Comparison of ENCODE assay signal across 12 mouse cellular contexts in genomic region chr1:33042424-33042823, GRCm38 (mm10).
A peak's percentile ranks its signal among the peaks of the same experiment; 100 is the strongest.
DNase-seq lines count a peak whose midpoint lies in the region; ATAC-seq and TF ChIP-seq lines count a peak whose summit lies in the region.
"Had no signal": no experiment of that assay in that cellular context is flagged by ENCODE, and none has a peak within 500 bp of the region (broad histone marks: within the 10 kb centered on the region; RNA-seq: fewer than 3 reads in every experiment).

No protein-coding gene starts in this region.

- no peak overlapping the region for H3K27ac ChIP-seq in embryonic facial prominence, embryonic 14.5 days (replicated peaks; ENCODE audit: low read depth, low read length)
- no peak overlapping the region for H3K27ac ChIP-seq in embryonic facial prominence, embryonic 10.5 days (replicated peaks)
- no peak overlapping the region for H3K27ac ChIP-seq in lung, embryonic 14.5 days (ENCODE audit: low read depth)
- no peak overlapping the region for H3K27ac ChIP-seq in hindbrain, embryonic 16.5 days (ENCODE audit: low read depth, low read length)

- H3K27me3 ChIP-seq in embryonic facial prominence, embryonic 14.5 days (replicated peaks; ENCODE audit: control insufficient read depth, insufficient read depth, low read length) = no peaks in the 10 kb centered on the region
- no peaks in the 10 kb centered on the region for H3K27me3 ChIP-seq in embryonic facial prominence, embryonic 10.5 days (replicated peaks; ENCODE audit: low read depth, poor library complexity, severe bottlenecking)
- no peaks in the 10 kb centered on the region for H3K27me3 ChIP-seq in lung, embryonic 14.5 days (ENCODE audit: insufficient read depth, low read length)
- H3K27me3 ChIP-seq in hindbrain, embryonic 16.5 days (replicated peaks; ENCODE audit: control insufficient read depth, insufficient read depth, low read length) = no peaks in the 10 kb centered on the region
- H3K27me3 ChIP-seq: heart, embryonic 12.5 days had no signal

- H3K4me1 ChIP-seq in embryonic facial prominence, embryonic 14.5 days (ENCODE audit: control insufficient read depth, insufficient read depth, low read length) = no peaks in the 10 kb centered on the region
- no peaks in the 10 kb centered on the region for H3K4me1 ChIP-seq in embryonic facial prominence, embryonic 10.5 days
- no peaks in the 10 kb centered on the region for H3K4me1 ChIP-seq in lung, embryonic 14.5 days (ENCODE audit: insufficient read depth)
- H3K4me1 ChIP-seq in hindbrain, embryonic 16.5 days (ENCODE audit: control insufficient read depth, insufficient read depth, low read depth, low read length) = no peaks in the 10 kb centered on the region
- H3K4me1 ChIP-seq: heart, embryonic 12.5 days had no signal

- DNase-seq in embryonic facial prominence, embryonic 14.5 days (ENCODE audit: low spot score) = peak; percentile 57
- DNase-seq in embryonic facial prominence, embryonic 10.5 days (ENCODE audit: low spot score) = no peak
- peak; percentile 3 for DNase-seq in lung, embryonic 14.5 days
- no peak for DNase-seq in lung, postnatal 36 days
- DNase-seq in retina, embryonic 14.5 days (ENCODE audit: low spot score) = peak; percentile 47
- no peak for DNase-seq in layer of hippocampus, postnatal 10 days (ENCODE audit: low spot score in 2 of 2)
- no peak for DNase-seq in spleen, adult 12 weeks (ENCODE audit: low spot score)
- DNase-seq: right cerebral cortex, postnatal 14 days had no signal

- H3K36me3 ChIP-seq in embryonic facial prominence, embryonic 14.5 days (ENCODE audit: control insufficient read depth, insufficient read depth, low read length) = no peaks in the 10 kb centered on the region
- no peaks in the 10 kb centered on the region for H3K36me3 ChIP-seq in embryonic facial prominence, embryonic 10.5 days (replicated peaks)
- H3K36me3 ChIP-seq in lung, embryonic 14.5 days (ENCODE audit: insufficient read depth) = no peaks in the 10 kb centered on the region
- no peaks in the 10 kb centered on the region for H3K36me3 ChIP-seq in hindbrain, embryonic 16.5 days (ENCODE audit: control insufficient read depth, insufficient read depth, low read length)
- H3K36me3 ChIP-seq: G1E; heart, embryonic 12.5 days had no signal

- H3K4me3 ChIP-seq in embryonic facial prominence, embryonic 14.5 days (ENCODE audit: low read depth, low read length) = no peak overlapping the region
- no peak overlapping the region for H3K4me3 ChIP-seq in embryonic facial prominence, embryonic 10.5 days
- H3K4me3 ChIP-seq in lung, embryonic 14.5 days (ENCODE audit: low read depth, low read length) = no peak overlapping the region
- no peak overlapping the region for H3K4me3 ChIP-seq in hindbrain, embryonic 16.5 days (ENCODE audit: low read length)
- H3K4me3 ChIP-seq: heart, embryonic 12.5 days had no signal

- H3K9me3 ChIP-seq in embryonic facial prominence, embryonic 14.5 days (ENCODE audit: control insufficient read depth, low read length) = no peaks in the 10 kb centered on the region
- no peaks in the 10 kb centered on the region for H3K9me3 ChIP-seq in embryonic facial prominence, embryonic 10.5 days
- no peaks in the 10 kb centered on the region for H3K9me3 ChIP-seq in lung, embryonic 14.5 days (ENCODE audit: low read depth, low read length)
- no peaks in the 10 kb centered on the region for H3K9me3 ChIP-seq in hindbrain, embryonic 16.5 days (ENCODE audit: control insufficient read depth, low read length)
- H3K9me3 ChIP-seq: G1E; heart, embryonic 12.5 days had no signal

- no peak overlapping the region for H3K9ac ChIP-seq in embryonic facial prominence, embryonic 14.5 days (ENCODE audit: low read depth, low read length)
- H3K9ac ChIP-seq in lung, embryonic 14.5 days = no peak overlapping the region
- H3K9ac ChIP-seq in hindbrain, embryonic 16.5 days (ENCODE audit: low read depth, low read length) = no peak overlapping the region
- H3K9ac ChIP-seq: heart, embryonic 12.5 days had no signal

- H3K4me2 ChIP-seq in embryonic facial prominence, embryonic 14.5 days (ENCODE audit: low read depth, low read length) = no peak overlapping the region
- no peak overlapping the region for H3K4me2 ChIP-seq in lung, embryonic 14.5 days
- H3K4me2 ChIP-seq in hindbrain, embryonic 16.5 days (ENCODE audit: low read length) = no peak overlapping the region
- H3K4me2 ChIP-seq: heart, embryonic 12.5 days had no signal

- TF ChIP-seq CTCF in lung, embryonic 14.5 days (IDR thresholded peaks at IDR 0.05; ENCODE audit: low read depth) = no peak

- WGBS in embryonic facial prominence, embryonic 14.5 days = 37% methylated on average over 2 of the region's 2 CpGs
- WGBS in embryonic facial prominence, embryonic 10.5 days = 45% methylated on average over 2 of the region's 2 CpGs
- WGBS in lung, embryonic 14.5 days = 24% methylated on average over 2 of the region's 2 CpGs
- WGBS in hindbrain, embryonic 16.5 days = 21% methylated on average over 2 of the region's 2 CpGs

- ATAC-seq in embryonic facial prominence, embryonic 14.5 days (ENCODE audit: low read depth) = peak; percentile 75
- ATAC-seq in lung, embryonic 14.5 days (ENCODE audit: insufficient read depth) = peak; percentile 49; the same call in 1 of the 2 replicates
- ATAC-seq in hindbrain, embryonic 16.5 days = peak; percentile 81
- ATAC-seq: inflammation-experienced regulatory T-cells, adult 6 months had no signal

Comparison
In these comparisons a context has a peak if more than half of its experiments do, and no peak if none do; other contexts are left out.
1. DNase-seq: peak in embryonic facial prominence, embryonic 14.5 days (single experiment), lung, embryonic 14.5 days (single experiment) and retina, embryonic 14.5 days (single experiment); none in embryonic facial prominence, embryonic 10.5 days (single experiment), lung, postnatal 36 days (single experiment), layer of hippocampus, postnatal 10 days (0 of 2) and spleen, adult 12 weeks (single experiment).
2. Peak in every context shown above with its lines, with median percentiles within 50 percentile points of each other: ATAC-seq.